8 mouse cellular contexts compared by ENCODE assay signal in the genomic region with DNA sequence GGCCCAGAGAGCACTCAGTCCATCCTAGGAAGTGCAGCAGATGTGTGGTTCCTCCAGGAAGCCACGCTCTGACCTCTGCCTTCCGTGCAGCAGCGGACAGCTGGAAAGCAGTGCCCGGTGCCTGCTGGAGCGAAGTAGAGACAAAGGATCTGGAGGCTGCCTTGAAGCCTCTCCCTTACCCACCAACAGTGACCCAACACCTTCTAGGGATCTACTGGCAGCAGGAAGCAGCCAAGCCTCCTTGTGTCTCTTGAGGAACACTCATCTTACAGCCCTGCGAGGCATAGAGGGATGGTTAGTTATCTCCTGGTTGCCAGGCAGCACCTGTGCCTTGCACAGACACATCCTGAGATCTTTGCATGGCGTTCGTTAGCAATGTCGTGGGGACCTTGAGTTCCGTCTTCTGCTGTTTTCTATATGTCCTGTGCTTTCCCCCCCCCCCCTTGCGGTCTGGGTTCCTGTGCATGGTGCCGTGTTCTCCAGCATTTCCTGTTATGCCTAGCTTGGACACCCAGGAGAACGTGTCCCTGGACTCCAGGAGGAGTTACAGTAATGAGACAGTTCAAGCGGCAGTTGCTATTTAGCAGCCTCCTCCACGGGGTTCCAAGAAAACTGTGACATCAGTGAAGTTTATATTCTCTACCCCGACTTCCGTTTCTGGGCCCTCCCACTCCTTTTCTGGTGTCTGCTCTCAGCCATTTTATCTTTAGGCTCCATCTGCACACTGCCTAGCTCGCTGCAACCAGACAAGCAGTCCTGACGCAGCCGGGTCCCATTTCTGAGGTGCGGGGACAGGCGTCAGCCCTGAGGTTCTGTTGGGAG.
A peak's percentile ranks its signal among the peaks of the same experiment; 100 is the strongest.
DNase-seq lines count a peak whose midpoint lies in the region; ATAC-seq lines count a peak whose summit lies in the region.

No protein-coding gene starts in this region.

- no peaks in the 10 kb centered on the region for H3K36me3 ChIP-seq in forebrain, embryonic 11.5 days (ENCODE audit: control insufficient read depth, insufficient read depth, low read length)
- H3K36me3 ChIP-seq in forebrain, embryonic 14.5 days (ENCODE audit: control insufficient read depth, insufficient read depth, low read length) = no peaks in the 10 kb centered on the region
- no peaks in the 10 kb centered on the region for H3K36me3 ChIP-seq in stomach, embryonic 14.5 days (ENCODE audit: control insufficient read depth, insufficient read depth, low read length)

- WGBS in forebrain, embryonic 11.5 days = 79% methylated on average over 22 of the region's 22 CpGs
- WGBS in forebrain, embryonic 14.5 days = 79% methylated on average over 22 of the region's 22 CpGs
- 49% methylated on average over 21 of the region's 22 CpGs for WGBS in stomach, embryonic 14.5 days

- no peaks in the 10 kb centered on the region for H3K9me3 ChIP-seq in forebrain, embryonic 11.5 days (ENCODE audit: control insufficient read depth, low read length)
- no peaks in the 10 kb centered on the region for H3K9me3 ChIP-seq in forebrain, embryonic 14.5 days (replicated peaks; ENCODE audit: control insufficient read depth, low read length)
- H3K9me3 ChIP-seq in stomach, embryonic 14.5 days (ENCODE audit: control insufficient read depth, low read depth, low read length) = no peaks in the 10 kb centered on the region

- no peak overlapping the region for H3K9ac ChIP-seq in forebrain, embryonic 11.5 days (ENCODE audit: low read length)
- H3K9ac ChIP-seq in forebrain, embryonic 14.5 days (ENCODE audit: low read length) = no peak overlapping the region
- no peak overlapping the region for H3K9ac ChIP-seq in stomach, embryonic 14.5 days (replicated peaks; ENCODE audit: low read depth, low read length)

- H3K4me1 ChIP-seq in forebrain, embryonic 11.5 days (replicated peaks; ENCODE audit: control insufficient read depth, insufficient read depth, low read length) = no peaks in the 10 kb centered on the region; the same call in 1 of the 2 replicates
- H3K4me1 ChIP-seq in forebrain, embryonic 14.5 days (ENCODE audit: control insufficient read depth, insufficient read depth, low read length) = no peaks in the 10 kb centered on the region
- peaks cover 24% of the 10 kb centered on the region for H3K4me1 ChIP-seq in stomach, embryonic 14.5 days (ENCODE audit: control insufficient read depth, insufficient read depth, low read length)

- no peak overlapping the region for H3K4me3 ChIP-seq in forebrain, embryonic 11.5 days (ENCODE audit: low read depth, low read length)
- no peak overlapping the region for H3K4me3 ChIP-seq in forebrain, embryonic 14.5 days (ENCODE audit: low read depth, low read length)
- no peak overlapping the region for H3K4me3 ChIP-seq in stomach, embryonic 14.5 days (ENCODE audit: low read depth, low read length)

- peak overlapping the region; percentile 43 for H3K27ac ChIP-seq in forebrain, embryonic 11.5 days (ENCODE audit: low read depth, low read length)
- no peak overlapping the region; the same call in 1 of the 2 replicates for H3K27ac ChIP-seq in forebrain, embryonic 14.5 days (ENCODE audit: low read depth, low read length)
- H3K27ac ChIP-seq in stomach, embryonic 14.5 days (ENCODE audit: low read length) = peak overlapping the region; percentile 55; the same call in 1 of the 2 replicates

- DNase-seq in forebrain, embryonic 11.5 days (ENCODE audit: low spot score) = no peak
- DNase-seq in forebrain, embryonic 14.5 days (ENCODE audit: low spot score) = no peak
- DNase-seq in embryo, embryonic 10.5 days (ENCODE audit: low spot score) = peak; percentile 34
- peak; percentile 43 to 80 for DNase-seq in left cerebral cortex, adult 8-10 months (ENCODE audit: low spot score in 2 of 2)
- peak; percentile 55 to 63 for DNase-seq in lung, postnatal 4 days
- no peak for DNase-seq in cerebellum, postnatal 10 days

- no peak for ATAC-seq in forebrain, embryonic 11.5 days (replicated peaks; ENCODE audit: low FRiP score)
- ATAC-seq in forebrain, embryonic 14.5 days = no peak
- peak; percentile 70 to 85 for ATAC-seq in hematopoietic stem cell, adult 5-6 weeks (replicated peaks in 1 of 2; ENCODE audit: insufficient read depth in 1 of 2, low FRiP score in 2 of 2, low TSS enrichment in 1 of 2, low read depth in 1 of 2, poor library complexity in 2 of 2, severe bottlenecking in 2 of 2)
- ATAC-seq in stomach, embryonic 14.5 days (ENCODE audit: insufficient number of reproducible peaks, insufficient read depth, low FRiP score, low read depth) = no peak; the same call in 1 of the 2 replicates

- H3K27me3 ChIP-seq in forebrain, embryonic 11.5 days (ENCODE audit: control insufficient read depth, insufficient read depth, low read length) = no peaks in the 10 kb centered on the region
- H3K27me3 ChIP-seq in forebrain, embryonic 14.5 days (replicated peaks; ENCODE audit: control insufficient read depth, insufficient read depth, low read length) = no peaks in the 10 kb centered on the region
- no peaks in the 10 kb centered on the region for H3K27me3 ChIP-seq in stomach, embryonic 14.5 days (ENCODE audit: control insufficient read depth, insufficient read depth, low read length)

- 0 out of 2 replicates have a peak overlapping the region, but pooled peaks have one; percentile 15 for H3K4me2 ChIP-seq in forebrain, embryonic 11.5 days (ENCODE audit: low read depth, low read length, severe bottlenecking)
- H3K4me2 ChIP-seq in forebrain, embryonic 14.5 days (ENCODE audit: low read length) = no peak overlapping the region
- peak overlapping the region; percentile 16; the same call in 1 of the 2 replicates for H3K4me2 ChIP-seq in stomach, embryonic 14.5 days (replicated peaks; ENCODE audit: low read depth, low read length)

Comparison
In these comparisons a context has a peak if more than half of its experiments do, and no peak if none do; other contexts are left out.
1. ATAC-seq: peak in hematopoietic stem cell, adult 5-6 weeks (2 of 2); none in forebrain, embryonic 11.5 days (single experiment), forebrain, embryonic 14.5 days (single experiment) and stomach, embryonic 14.5 days (single experiment).
2. DNase-seq: peak in embryo, embryonic 10.5 days (single experiment), left cerebral cortex, adult 8-10 months (2 of 2) and lung, postnatal 4 days (2 of 2); none in forebrain, embryonic 11.5 days (single experiment), forebrain, embryonic 14.5 days (single experiment) and cerebellum, postnatal 10 days (0 of 2).